Mouse (Mus musculus): ENCODE results near the gene Optc. TPM values are rescaled to one million over a fixed set of nuclear protein-coding genes. Genes with fewer than 3 reads are reported as not detected.

Optc gene
- total and polyA plus RNA-seq, 3 experiments: 0.27 to 0.53 TPM; not detected in 1

DNA sequence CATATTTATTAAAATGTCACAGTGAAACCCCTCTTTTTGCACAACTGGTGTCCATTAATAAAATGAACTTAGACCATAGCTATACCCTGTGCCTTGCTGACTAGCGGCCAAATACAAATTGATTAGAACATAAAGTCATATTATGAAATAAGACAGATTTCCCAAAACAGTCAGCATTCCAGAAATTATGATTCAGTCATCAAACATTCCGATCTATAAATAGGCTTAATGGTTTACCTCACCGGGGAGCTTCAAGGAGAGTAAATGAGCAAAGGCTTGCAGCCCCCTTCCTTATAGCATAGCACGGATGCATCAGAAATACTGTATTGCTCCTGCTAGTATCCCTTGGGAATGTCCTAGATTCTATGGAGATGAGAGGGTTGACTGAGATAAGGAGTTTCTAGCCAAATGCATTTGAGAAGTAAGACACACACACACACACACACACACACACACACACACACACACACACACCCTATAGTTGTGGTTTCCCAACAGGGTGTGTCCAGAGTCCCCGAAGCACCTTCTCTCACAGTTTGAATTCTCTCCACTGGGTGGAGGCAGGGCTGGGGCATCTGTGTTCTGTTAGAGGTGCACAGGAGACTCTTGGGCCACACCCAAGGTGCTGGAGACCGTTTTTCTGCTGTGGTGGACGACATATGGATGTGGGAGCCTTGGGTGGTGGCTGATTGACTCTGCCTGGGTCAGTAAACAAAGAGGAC, 42.4 kb upstream of the Optc start (continued):
- TF ChIP-seq ZC3H11A (IDR thresholded peaks at IDR 0.05; ENCODE audit: low read depth, low read length): no peak
- TF ChIP-seq CTCF (IDR thresholded peaks at IDR 0.05 in 2 of 3, conservative IDR thresholded peaks at IDR 0.05 in 1 of 3; ENCODE audit: control insufficient read depth in 1 of 3, insufficient read depth in 1 of 3, low read depth in 2 of 3, low read length in 3 of 3, poor library complexity in 1 of 3, severe bottlenecking in 1 of 3): peak in 2 of 3 experiments; percentile 9 to 11; a peak in 1 of 6 replicates
- TF ChIP-seq MEF2A (IDR thresholded peaks at IDR 0.05; ENCODE audit: extremely low read depth, insufficient replicate concordance, low read depth, low read length, poor library complexity, severe bottlenecking): no peak
- TF ChIP-seq NRF1 (IDR thresholded peaks at IDR 0.05; ENCODE audit: insufficient read depth, low read depth, low read length, poor library complexity, severe bottlenecking): 0 out of 2 replicates have a peak, but pooled peaks have one; percentile 9
- TF ChIP-seq POLR2AphosphoS5 (IDR thresholded peaks at IDR 0.05; ENCODE audit: borderline replicate concordance, low read depth, low read length): no peak
- TF ChIP-seq MAZ (IDR thresholded peaks at IDR 0.05; ENCODE audit: low read depth, low read length): peak; percentile 64
- TF ChIP-seq SMC3 (IDR thresholded peaks at IDR 0.05; ENCODE audit: low read depth, low read length): no peak
- TF ChIP-seq MAFK (IDR thresholded peaks at IDR 0.05; ENCODE audit: borderline replicate concordance, low read depth, low read length): no peak
- peak in 1 of 2 experiments; percentile 39; a peak in 1 of 4 replicates for TF ChIP-seq POLR2A (IDR thresholded peaks at IDR 0.05; ENCODE audit: control insufficient read depth in 1 of 2, insufficient read depth in 1 of 2, low read depth in 1 of 2, low read length in 2 of 2, poor library complexity in 1 of 2)
- TF ChIP-seq KAT2A (conservative IDR thresholded peaks at IDR 0.05; ENCODE audit: low read depth, low read length): no peak
- TF ChIP-seq MYB (IDR thresholded peaks at IDR 0.05; ENCODE audit: low read depth, low read length): peak; percentile 48; the same call in 1 of the 2 replicates
- 0 out of 2 replicates have a peak, but pooled peaks have one; percentile 40 for TF ChIP-seq MYC (IDR thresholded peaks at IDR 0.05; ENCODE audit: low read depth, low read length)
- TF ChIP-seq EP300 (IDR thresholded peaks at IDR 0.05; ENCODE audit: low read depth in 1 of 2, low read length in 2 of 2): peak; percentile 54 to 82
- no peak for TF ChIP-seq UBTF (IDR thresholded peaks at IDR 0.05; ENCODE audit: borderline replicate concordance, insufficient read depth, low read depth, low read length)
- TF ChIP-seq NELFE (IDR thresholded peaks at IDR 0.05; ENCODE audit: low read depth, low read length): no peak
- TF ChIP-seq ZMIZ1 (IDR thresholded peaks at IDR 0.05; ENCODE audit: low read depth, low read length): peak; percentile 55; the same call in 1 of the 2 replicates
- no peak for TF ChIP-seq TAL1 (IDR thresholded peaks at IDR 0.05; ENCODE audit: low read length)
- TF ChIP-seq HCFC1 (IDR thresholded peaks at IDR 0.05; ENCODE audit: low read depth, low read length): 0 out of 2 replicates have a peak, but pooled peaks have one; percentile 40
- TF ChIP-seq JUND (IDR thresholded peaks at IDR 0.05; ENCODE audit: low read depth, low read length): no peak

DNA sequence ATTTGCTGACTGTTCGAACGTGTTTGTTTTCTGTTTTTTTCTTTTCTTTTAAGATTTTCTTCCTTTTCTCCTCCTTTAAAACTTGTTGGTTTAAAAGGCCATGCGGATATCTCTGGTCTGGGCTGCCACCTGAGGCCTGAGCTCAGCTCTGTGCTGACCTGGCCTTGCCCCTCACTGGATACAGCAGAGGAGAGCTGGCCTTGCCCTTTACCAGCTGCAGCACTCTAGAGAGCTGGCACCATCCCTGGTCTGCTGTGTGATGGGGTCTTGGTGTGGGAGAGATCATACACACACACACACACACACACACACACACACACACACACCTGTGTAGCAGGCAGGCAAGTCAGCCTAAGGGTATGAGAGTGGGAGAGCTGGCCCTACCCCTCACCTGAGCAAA, 37.3 kb upstream of the Optc start:
- Histone ChIP-seq H3K27me3 (ENCODE audit: control insufficient read depth in 1 of 2, insufficient read depth in 2 of 2, low read length in 2 of 2) (no peaks in the 10 kb centered on the region), H3K27ac (ENCODE audit: control insufficient read depth, low read depth, low read length) (no peak overlapping the region)

More for the DNA sequence above, 37.3 kb upstream of the Optc start:
- Histone ChIP-seq H3K36me3 (ENCODE audit: control insufficient read depth in 1 of 2, insufficient read depth in 2 of 2, low read length in 2 of 2) (peaks cover 0 to 4% of the 10 kb centered on the region in 2 experiments; a peak in 2 of 4 replicates), H3K9ac (ENCODE audit: control insufficient read depth, low read depth, low read length, poor library complexity, severe bottlenecking) (no peak overlapping the region), H3K79me2 (ENCODE audit: control insufficient read depth, insufficient read depth, low read length, poor library complexity) (no peaks in the 10 kb centered on the region), H3K9me3 (replicated peaks; ENCODE audit: insufficient read depth, low read length) (no peaks in the 10 kb centered on the region), H3K4me1 (ENCODE audit: control insufficient read depth in 1 of 2, insufficient read depth in 2 of 2, low read length in 2 of 2) (peaks cover 0 to 2% of the 10 kb centered on the region in 2 experiments; a peak in 2 of 4 replicates), H3K4me3 (ENCODE audit: control insufficient read depth in 1 of 2, insufficient read depth in 1 of 2, low read depth in 2 of 2, low read length in 2 of 2) (no peak overlapping the region)
- DNase-seq (ENCODE audit: low read depth, low spot score): no peak
- TF ChIP-seq BHLHE40 (IDR thresholded peaks at IDR 0.05; ENCODE audit: borderline replicate concordance, low read depth, low read length) (no peak), NELFE (IDR thresholded peaks at IDR 0.05; ENCODE audit: low read depth, low read length) (no peak), ETS1 (IDR thresholded peaks at IDR 0.05; ENCODE audit: low read depth, low read length) (no peak), CHD1 (IDR thresholded peaks at IDR 0.05; ENCODE audit: low read depth, low read length) (no peak), UBTF (IDR thresholded peaks at IDR 0.05; ENCODE audit: borderline replicate concordance, insufficient read depth, low read depth, low read length) (no peak), POLR2AphosphoS5 (IDR thresholded peaks at IDR 0.05; ENCODE audit: borderline replicate concordance, low read depth, low read length) (no peak), POLR2A (IDR thresholded peaks at IDR 0.05; ENCODE audit: control insufficient read depth in 1 of 2, insufficient read depth in 1 of 2, low read depth in 1 of 2, low read length in 2 of 2, poor library complexity in 1 of 2) (no peak), CHD2 (IDR thresholded peaks at IDR 0.05; ENCODE audit: low read length) (no peak)
